Mouse (Mus musculus): ENCODE measurements at regions not wholly inside any gene's neighbourhood (a gene's known extent, or its start where the extent isn't known, plus 50 kb on each side); places are given as distances from the start of the nearest gene placed in this dataset.

DNA sequence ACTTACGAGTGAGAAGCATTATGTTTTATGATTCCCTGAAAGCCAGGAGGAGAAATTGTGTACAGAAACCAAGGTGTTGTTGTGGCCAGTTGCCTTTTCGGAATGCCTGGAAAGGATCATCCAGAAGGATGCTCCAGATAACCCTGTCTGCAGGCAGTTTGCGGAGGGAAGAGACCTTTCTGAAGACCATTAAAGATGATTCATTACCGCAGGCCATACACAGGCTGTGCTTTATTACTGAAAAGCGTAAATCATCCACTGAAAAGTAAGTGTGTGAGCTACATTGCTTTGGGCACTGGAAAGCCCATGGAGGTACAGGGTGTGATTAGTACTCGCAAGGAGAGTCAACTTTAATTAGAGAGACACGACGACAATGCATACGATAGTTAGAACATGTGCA, 191.7 kb upstream of the Jag1 start:
- no peak for TF ChIP-seq CTCF (IDR thresholded peaks at IDR 0.05; ENCODE audit: control insufficient read depth, insufficient read depth, insufficient replicate concordance, low read depth, low read length)
- no peak for TF ChIP-seq POLR2A (IDR thresholded peaks at IDR 0.05; ENCODE audit: control insufficient read depth, low read depth, low read length)
